Mouse (Mus musculus) olfactory bulb, adult 2 months (tissue): ENCODE results near the gene Tmem150a.

Experiments used
- CTCF ChIP-seq: fragments of 200-500 bp; IDR thresholded peaks from 2 replicates; pipeline ENCODE4 v1.5.1; 2012; ENCODE audit warnings: low read depth, mild to moderate bottlenecking, low read length, moderate library complexity; ENCODE audit not compliant: insufficient read depth
- POLR2A ChIP-seq: fragments of 200-500 bp; IDR thresholded peaks from 2 replicates; pipeline ENCODE4 v1.6.1; 2012; ENCODE audit warnings: mild to moderate bottlenecking, low read depth, low read length, moderate library complexity; ENCODE audit not compliant: insufficient read depth

DNA sequence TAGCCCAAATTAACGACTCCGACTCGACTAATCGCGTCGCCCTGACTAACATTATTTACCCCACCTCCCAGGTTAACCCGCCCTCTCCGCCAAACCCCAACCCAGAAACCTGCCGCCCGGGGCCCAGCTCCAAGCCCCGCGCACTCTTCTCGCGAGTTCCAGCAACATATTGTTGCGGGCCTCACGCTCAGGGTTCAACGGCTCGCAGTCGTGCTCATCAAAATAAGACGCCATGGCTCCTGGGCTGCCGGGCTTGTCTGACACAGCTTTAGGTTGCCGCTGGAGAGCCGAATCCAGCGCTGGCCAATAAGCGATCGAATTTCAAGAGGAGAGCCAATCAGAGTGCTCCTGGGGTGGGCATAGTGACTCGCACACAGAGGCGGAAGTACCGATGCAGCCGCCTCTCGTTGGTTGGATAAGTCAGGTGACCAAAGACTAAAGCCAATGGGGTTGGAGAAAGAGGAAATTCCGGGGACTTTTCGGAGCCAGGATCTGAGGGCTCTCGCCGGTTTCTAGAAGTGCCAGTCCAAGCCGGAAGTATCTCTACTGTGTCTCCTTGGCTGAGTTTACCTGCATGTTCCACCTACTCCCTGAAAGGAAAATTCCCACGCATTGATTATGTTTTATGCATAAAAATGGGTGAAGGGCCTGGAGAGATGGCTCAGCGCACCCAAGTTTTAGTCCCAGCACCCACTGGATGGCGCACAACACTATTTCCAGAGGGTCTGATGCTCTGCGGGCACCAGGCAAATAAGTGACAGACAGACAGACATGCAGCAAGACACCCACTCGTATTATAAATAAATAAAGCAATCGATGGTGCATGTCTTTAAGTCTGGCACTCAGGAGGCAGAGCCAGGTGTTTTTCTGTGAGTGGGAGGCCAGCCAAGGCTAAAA is 7.1 kb downstream of the Tmem150a start:
- TF ChIP-seq CTCF = 0 out of 2 replicates have a peak, but pooled peaks have one; percentile 26
- peak; percentile 89 for TF ChIP-seq POLR2A
